Mouse (Mus musculus): ENCODE results near the gene B4galt3. TPM values are rescaled to one million over a fixed set of nuclear protein-coding genes. Genes with fewer than 3 reads are reported as not detected.

Gene B4galt3
- 10 to 100 TPM; 19.5 to 25.7 TPM for total RNA-seq (2021)
- long read RNA-seq, experiment 1, transcript B4galt3-201 (8 exons, 1,998 nt), result major isoform, 23 of 33 reads
- long read RNA-seq, experiment 1, partial matches to known transcripts, result 5 of 33 reads
- long read RNA-seq, experiment 1, other reads (novel, unspliced or antisense), result 5 of 33 reads
- long read RNA-seq, experiment 2, transcript B4galt3-201 (8 exons, 1,998 nt), result major isoform, 22 of 37 reads
- long read RNA-seq, experiment 2, partial matches to known transcripts, result 5 of 37 reads
- long read RNA-seq, experiment 2, other reads (novel, unspliced or antisense), result 10 of 37 reads

GRCm38 (mm10) chr1:171269848-171270572 lies at the start of gene B4galt3:
Gene B4galt3 (plus strand): TSS chr1:171270328.
- intact Hi-C loops (cut with DNase I), result no loop called here
- peak; percentile 95 to 98 for DNase-seq

DNA sequence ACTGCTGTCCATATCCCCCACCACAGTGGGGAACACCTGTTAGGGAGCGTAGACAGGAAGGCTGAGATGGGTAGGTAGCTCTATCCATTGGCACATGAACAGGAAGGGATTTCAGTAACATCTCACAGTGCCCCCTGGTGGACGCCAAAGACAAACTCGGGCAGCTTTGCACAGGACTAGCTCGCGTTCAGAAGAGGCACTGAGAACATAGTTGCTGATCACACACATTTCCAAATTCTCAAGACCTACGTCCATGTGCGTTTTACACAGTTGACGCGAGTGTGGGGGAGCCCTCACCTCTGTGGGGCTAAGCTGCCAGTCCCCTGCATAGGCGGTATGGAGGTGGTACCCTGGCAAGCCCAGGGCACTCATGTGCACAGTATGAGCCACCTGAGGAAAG lies 49.3 kb upstream of the B4galt3 start:
- intact Hi-C loops (cut with DNase I), result loop anchor here (1.0 to 2.0 kb wide), 2 partner anchors 57 to 104 kb away; no protein-coding TSS in a partner anchor
- peak; percentile 88 to 92 for DNase-seq

- DNase-seq, result no peak
- intact Hi-C loops (cut with DNase I), result loop anchor here (1.0 to 2.0 kb wide), 4 partner anchors 17 to 105 kb away; no protein-coding TSS in a partner anchor
Observed at GRCm38 (mm10) chr1:171221281-171222193, 48.6 kb upstream of the B4galt3 start.

DNA sequence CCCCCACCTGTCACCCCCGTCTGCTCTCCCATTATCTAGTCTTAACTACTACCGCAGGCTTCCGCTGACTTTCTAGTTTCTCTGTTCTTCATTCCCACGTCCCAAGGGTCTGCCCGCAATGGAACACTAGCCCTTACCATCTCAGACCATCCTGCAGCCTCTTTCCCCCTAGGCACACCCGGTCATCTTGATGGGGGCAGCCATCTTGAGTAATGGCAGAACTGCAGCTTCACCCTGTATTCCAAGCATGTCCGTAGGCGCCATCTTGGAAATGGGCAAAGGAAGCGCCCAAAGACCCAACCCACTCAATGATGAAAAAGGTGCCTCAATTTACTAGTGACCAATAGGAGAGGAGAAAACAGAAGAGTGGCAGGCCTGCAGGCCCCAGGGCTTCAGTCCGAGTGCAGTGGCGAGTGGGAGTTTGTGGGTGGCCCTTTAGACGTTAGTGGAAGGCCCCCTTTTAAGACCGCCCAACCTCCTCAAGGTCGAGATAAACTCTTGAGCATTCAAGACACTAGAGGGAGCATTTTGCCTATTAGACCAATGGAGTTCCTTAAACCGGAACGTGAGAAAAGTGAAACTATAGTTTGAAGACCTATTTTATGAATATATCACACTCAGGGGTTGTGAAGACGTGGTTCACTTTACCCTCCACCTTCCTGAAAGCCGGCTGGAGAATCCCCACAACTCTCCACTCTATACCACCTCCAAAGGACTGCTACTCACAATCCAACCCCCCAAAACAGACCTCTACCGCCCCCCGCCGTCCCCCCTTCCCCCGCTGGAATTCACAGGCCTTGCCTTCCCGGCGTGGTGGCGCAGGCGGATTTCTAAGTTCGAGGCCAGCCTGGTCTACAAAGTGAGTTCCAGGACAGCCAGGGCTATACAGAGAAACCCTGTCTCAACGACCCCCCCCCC lies 47.6 kb upstream of the B4galt3 start, which contains the start of gene Tomm40l:
TSS of gene Tomm40l (minus strand) at position 277 of the 918 bp plus-strand sequence.
- intact Hi-C loops (cut with DNase I), result loop anchor here (2.0 kb wide), 2 partner anchors 16 to 34 kb away; no protein-coding TSS in a partner anchor
- DNase-seq, result peak; percentile 87 to 88

DNA sequence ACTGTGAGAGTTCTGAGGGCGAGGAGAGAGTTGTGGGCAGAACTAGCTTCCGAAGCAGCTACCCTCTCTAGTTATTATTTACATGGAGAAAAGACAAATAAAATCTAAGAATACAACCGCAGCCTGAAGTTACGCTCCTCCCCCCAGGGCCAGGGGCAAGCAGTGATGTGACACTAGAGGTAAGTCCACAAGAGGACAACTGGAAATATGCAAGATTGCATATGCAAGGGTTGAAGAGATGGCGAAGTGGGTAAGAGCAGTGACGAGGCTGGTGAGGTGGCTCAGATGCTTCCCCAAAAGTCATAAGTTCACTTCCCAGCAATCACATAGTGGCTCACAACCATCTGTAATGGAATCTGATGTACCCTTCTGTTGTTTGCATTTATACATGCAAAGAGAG lies 47.0 kb upstream of the B4galt3 start:
- intact Hi-C loops (cut with DNase I), result loop anchor here (2.0 kb wide), 2 partner anchors 16 to 34 kb away; no protein-coding TSS in a partner anchor

DNA sequence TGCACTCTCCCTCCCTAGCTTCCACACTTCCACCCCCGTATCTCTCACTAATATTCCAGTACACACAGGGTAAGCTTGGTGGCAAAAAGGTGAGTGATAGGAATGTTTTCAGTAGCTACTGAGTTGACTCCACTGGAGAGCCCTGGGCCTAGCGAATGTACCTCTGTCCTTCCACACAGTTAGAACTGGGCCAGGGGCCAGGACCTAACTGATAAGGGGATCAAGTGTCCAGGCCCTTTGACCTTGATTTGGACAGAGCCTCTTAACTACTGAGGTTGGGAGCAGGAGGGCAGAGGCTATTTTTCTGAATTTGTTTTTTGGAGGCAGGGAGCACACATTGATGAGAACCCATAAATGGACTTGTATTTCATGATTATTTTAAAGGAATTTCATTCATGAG lies 46.3 kb upstream of the B4galt3 start:
- DNase-seq, result no peak
- intact Hi-C loops (cut with DNase I), result loop anchor here (2.0 kb wide), 3 partner anchors 15 to 59 kb away; no protein-coding TSS in a partner anchor

More for the DNA sequence above, 47.0 kb upstream of the B4galt3 start:
- DNase-seq, result no peak

- intact Hi-C loops (cut with DNase I), result loop anchor here (2.0 kb wide), 1 partner anchor 58 kb away; no protein-coding TSS in a partner anchor
- no peak for DNase-seq
Observed at GRCm38 (mm10) chr1:171224857-171225256, 45.3 kb upstream of the B4galt3 start, which contains the start of gene Apoa2. Gene Apoa2 (plus strand): TSS chr1:171225054.

DNA sequence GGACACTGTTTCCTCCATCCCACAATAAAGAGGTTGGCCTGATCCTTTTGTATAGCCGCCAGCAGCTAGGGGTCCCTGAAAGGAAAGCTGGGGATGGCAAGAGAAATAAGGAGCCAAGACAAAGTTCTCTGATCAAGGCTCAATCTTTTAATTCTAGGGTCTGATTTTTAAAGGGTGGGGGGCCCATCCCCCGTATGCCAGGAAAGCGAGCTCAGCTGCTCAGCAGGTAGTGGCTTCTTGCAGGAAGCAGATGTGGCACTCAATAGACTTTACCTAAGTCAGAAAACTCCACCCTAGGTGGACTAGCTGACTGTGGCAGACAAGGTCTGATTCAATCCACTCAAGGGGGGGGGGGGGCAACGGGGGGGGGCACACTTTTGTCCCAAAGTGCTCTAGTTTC lies 43.3 kb upstream of the B4galt3 start:
- DNase-seq, result no peak
- intact Hi-C loops (cut with DNase I), result no loop called here

GRCm38 (mm10) chr1:171227879-171228278 lies 42.2 kb upstream of the B4galt3 start:
- DNase-seq, result no peak
- intact Hi-C loops (cut with DNase I), result no loop called here

DNA sequence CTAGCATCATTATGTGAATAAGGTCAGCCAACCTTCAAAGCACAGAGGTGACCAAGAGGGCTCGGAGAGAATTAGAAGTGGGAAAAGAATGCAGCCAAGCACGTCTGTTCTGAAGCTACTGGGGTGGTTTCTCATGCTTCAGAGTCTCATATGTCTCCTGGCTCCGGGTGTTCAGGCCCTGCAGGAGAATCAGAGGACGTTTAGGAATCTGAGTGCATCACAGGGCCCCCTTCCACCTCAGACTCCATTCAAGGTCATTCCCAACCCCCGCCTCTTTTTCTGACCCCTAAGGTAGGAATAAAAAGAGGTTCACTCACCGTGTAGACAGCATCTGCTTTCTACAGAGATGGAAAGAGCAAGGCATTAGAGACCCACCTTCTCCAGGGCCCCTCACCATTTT lies 40.4 kb upstream of the B4galt3 start:
- intact Hi-C loops (cut with DNase I), result no loop called here
- DNase-seq, result no peak

- intact Hi-C loops (cut with DNase I), result no loop called here
- DNase-seq, result no peak
Observed at GRCm38 (mm10) chr1:171230215-171230614, 39.9 kb upstream of the B4galt3 start.

DNA sequence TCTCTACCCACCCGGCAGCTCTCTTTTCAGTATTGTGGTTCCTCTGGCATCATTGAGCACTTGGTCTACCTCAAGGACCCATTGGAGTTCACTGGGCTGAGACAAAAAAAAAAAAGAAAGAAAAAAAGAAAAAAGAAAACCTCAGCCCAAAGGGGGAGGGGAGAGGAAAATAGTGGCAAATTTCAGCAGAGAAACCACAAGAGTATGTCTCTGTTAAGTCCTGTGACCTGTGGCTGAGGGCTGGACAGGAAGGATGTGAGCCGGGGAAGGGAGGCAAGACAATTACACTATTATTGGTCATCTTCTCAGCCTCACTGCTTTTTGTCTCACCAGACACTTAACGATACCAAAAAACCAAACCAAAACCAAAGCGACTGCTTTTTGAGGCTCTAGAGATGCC lies 38.3 kb upstream of the B4galt3 start:
- intact Hi-C loops (cut with DNase I), result no loop called here
- no peak for DNase-seq

DNA sequence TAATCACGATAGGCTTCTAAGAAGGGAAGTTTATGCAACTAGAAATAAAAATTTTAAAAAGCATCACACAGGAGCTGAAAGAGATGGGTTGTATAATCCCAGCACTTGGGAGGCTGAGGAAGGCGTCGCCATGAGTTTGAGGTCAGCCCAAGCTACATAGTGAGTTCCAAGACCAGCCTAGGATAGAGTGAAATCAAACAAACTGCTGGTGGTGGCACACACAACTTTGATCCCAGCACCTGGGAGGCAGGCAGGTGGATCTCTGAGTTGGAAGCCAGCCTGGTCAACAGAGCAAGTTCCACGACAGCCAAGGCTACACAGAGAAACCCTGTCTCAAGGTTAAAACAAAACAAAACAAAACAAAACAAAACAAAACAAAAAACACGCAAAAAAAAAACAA lies 37.8 kb upstream of the B4galt3 start:
- intact Hi-C loops (cut with DNase I), result no loop called here
- DNase-seq, result no peak

- DNase-seq, result no peak
- intact Hi-C loops (cut with DNase I), result no loop called here
Observed at GRCm38 (mm10) chr1:171232800-171233730, 37.1 kb upstream of the B4galt3 start.

DNA sequence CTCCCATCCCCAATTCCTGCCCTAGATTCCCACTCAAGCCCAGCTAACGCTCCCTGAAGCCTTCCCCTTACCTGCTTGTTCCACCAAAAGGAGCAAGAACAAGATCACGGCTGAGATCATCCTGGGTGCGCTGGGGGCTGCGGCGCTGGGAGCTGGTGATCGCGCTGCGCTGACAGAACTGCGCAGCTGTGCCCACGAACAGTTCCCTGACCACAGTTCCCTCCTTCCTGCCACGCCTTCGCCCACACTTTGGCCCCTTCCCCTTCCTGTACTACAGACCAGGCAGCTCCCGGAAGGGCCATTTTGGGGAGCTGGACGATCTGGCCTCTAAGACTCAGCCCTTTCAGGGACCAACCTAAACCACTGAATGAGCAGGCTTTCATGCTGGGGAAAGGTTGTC lies 36.0 kb upstream of the B4galt3 start, which contains the start of gene Fcer1g:
TSS of gene Fcer1g (minus strand) at position 240 of the 400 bp plus-strand sequence.
- DNase-seq, result no peak
- intact Hi-C loops (cut with DNase I), result no loop called here

DNA sequence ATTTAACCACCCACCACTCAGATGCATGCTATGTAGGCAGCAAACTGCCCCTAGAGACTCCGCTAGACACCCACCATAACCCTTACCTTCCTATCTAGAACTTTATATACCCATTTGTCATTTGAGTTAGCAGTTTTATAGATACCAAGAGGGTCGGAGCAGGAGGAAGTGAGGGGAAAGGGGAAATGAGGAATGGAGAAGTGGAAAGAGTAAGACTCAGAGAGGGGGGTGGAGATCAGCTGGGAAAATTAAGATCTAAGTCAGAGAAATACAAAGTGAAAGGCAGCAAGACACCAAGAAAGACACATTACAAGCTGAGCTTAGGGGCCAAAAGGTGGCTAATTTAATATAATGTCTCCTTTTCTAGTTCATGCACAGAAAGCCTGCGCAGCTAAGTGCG lies 35.6 kb upstream of the B4galt3 start:
- no peak for DNase-seq
- intact Hi-C loops (cut with DNase I), result no loop called here

- DNase-seq, result no peak
- intact Hi-C loops (cut with DNase I), result loop anchor here (5.0 kb wide), 1 partner anchor 118 kb away; no protein-coding TSS in a partner anchor
Observed at GRCm38 (mm10) chr1:171235791-171236190, 34.3 kb upstream of the B4galt3 start.

DNA sequence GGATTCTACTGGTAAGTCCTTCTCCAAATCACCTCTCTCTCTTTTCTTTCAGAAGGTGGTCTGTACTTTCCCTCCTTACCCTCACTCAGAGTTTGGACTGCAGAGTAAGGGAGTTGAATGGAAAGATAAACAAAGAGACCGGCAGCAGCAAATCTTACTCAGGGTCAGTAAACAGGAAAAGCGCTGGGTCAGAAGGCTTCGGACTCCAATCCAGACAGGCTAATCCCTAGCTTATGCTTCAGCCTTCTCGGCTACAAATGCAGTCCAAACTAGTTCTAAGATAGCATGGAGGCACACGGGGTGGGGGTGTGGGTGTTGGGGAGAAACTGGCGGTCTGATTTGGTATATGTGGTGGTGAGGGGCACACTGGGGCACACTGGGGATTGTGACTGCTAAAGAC lies 32.7 kb upstream of the B4galt3 start:
- intact Hi-C loops (cut with DNase I), result loop anchor here (5.0 kb wide), 1 partner anchor 120 kb away; no protein-coding TSS in a partner anchor
- DNase-seq, result no peak

All from heart, postnatal 14 days (tissue).